Mouse (Mus musculus): Measurements from ENCODE around the gene Smyd3. TPM values are rescaled to one million over a fixed set of nuclear protein-coding genes. Genes with fewer than 3 reads are reported as not detected.

Gene Smyd3
- total RNA-seq, 2 experiments from 2014 or later = 25.8 to 32.2 TPM

- no peak for ATAC-seq (replicated peaks; ENCODE audit: low FRiP score, low TSS enrichment, poor library complexity, severe bottlenecking)
Observed at GRCm38 (mm10) chr1:179473920-179474643, 43.8 kb downstream of the Smyd3 start.

- no peak for ATAC-seq (replicated peaks; ENCODE audit: low FRiP score, low TSS enrichment, poor library complexity, severe bottlenecking)
Observed at GRCm38 (mm10) chr1:179467970-179468369, 49.9 kb downstream of the Smyd3 start.

GRCm38 (mm10) chr1:179462376-179462775 lies 55.5 kb downstream of the Smyd3 start:
- no peak for ATAC-seq (replicated peaks; ENCODE audit: low FRiP score, low TSS enrichment, poor library complexity, severe bottlenecking)

GRCm38 (mm10) chr1:179461019-179461814 lies 56.6 kb downstream of the Smyd3 start:
- no peak for ATAC-seq (replicated peaks; ENCODE audit: low FRiP score, low TSS enrichment, poor library complexity, severe bottlenecking)

DNA sequence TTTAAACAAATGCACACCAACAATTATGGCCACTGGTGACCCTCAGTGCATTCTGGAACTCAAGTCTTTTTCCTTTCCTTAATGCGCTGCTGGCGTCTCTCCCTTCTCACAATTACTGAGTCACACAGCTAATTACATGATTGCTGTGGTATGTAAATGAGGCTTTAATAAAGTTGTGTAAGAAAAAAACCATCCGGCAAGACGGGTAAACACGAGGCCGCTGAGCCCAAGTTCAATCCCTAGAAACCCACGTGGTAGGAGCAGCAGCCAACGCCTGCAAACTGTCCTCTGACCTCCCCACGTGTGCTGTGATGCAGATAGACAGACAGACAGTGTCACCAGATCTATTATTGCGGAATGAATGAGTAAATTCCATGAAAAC lies 58.9 kb downstream of the Smyd3 start:
- no peak for ATAC-seq (replicated peaks; ENCODE audit: low FRiP score, low TSS enrichment, poor library complexity, severe bottlenecking)

DNA sequence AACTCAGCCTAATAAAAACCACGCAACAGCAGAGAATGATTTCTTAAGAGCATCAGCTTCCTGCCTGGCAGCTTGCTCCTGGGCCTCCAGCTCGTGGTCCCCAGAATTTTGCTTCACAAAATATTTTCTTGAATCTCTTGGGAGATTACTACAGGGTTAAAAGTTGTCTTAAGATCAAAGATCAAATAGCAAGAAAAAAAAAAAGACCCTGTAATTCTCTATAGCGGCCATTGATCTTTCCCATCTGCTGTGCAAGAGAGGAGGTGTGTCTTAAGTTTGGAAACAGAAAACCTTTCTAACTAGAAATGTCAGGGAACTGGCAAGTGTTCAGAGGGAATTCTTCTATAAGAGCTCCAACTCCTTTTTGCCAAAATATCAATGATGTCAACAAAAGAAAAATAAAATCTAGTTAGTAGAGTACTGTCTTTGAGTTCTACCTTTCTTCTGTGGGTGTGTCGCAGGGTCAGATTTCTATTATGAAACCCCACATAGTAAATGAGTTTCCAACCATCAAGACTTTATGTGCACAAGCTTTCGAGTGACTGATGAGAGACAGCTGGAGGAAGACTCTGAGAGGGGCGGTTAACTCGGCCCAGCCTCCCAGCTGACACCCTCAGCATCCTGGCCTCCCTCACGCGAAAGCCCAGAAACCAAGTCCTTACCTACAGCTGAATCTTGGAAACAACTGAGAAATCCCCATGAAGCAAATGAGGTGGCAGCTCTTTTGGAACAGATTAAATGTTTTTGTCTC lies 59.4 kb downstream of the Smyd3 start:
- no peak for ATAC-seq (replicated peaks; ENCODE audit: low FRiP score, low TSS enrichment, poor library complexity, severe bottlenecking)

DNA sequence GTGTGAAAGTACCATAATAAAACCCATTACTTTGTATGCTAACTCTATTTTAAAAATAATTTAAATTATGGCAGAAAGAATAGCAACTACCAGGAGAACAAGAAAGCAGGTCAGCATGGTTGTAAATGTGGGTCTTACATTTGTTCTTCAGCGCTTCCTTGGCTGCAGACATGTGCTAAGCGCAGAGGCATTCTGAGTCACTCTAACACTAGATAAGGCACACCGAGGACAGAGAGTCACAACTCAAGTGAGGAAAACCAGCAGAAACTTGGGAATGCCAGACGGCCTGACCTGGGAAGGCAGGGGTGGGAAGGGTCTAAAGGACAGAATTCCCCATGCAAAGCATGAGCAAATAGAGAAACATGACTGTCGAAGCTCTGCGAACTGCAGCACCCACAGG lies 63.2 kb downstream of the Smyd3 start:
- ATAC-seq (replicated peaks; ENCODE audit: low FRiP score, low TSS enrichment, poor library complexity, severe bottlenecking) = no peak

- no peak for ATAC-seq (replicated peaks; ENCODE audit: low FRiP score, low TSS enrichment, poor library complexity, severe bottlenecking)
Observed at GRCm38 (mm10) chr1:179451211-179451610, 66.6 kb downstream of the Smyd3 start.

DNA sequence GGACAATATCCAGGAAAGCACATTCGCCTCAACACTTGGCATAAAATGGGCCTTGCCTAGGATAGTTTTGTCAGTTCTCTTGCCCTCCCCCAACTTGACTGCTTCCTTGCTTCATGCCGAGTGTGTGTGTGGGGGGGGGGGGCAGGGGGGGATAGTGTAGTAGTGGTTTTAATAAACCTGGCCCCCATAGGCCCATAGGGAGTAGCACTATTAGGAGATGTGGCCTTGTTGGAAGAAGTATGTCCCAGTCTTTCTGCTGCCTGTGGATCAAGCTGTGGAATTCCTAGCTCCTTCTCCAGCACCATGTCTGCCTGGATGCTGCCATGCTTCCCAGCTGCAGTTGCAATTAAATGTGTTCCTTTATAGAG lies 71.0 kb downstream of the Smyd3 start:
- no peak for ATAC-seq (replicated peaks; ENCODE audit: low FRiP score, low TSS enrichment, poor library complexity, severe bottlenecking)

GRCm38 (mm10) chr1:179446127-179446844 lies 71.6 kb downstream of the Smyd3 start:
- no peak for ATAC-seq (replicated peaks; ENCODE audit: low FRiP score, low TSS enrichment, poor library complexity, severe bottlenecking)

DNA sequence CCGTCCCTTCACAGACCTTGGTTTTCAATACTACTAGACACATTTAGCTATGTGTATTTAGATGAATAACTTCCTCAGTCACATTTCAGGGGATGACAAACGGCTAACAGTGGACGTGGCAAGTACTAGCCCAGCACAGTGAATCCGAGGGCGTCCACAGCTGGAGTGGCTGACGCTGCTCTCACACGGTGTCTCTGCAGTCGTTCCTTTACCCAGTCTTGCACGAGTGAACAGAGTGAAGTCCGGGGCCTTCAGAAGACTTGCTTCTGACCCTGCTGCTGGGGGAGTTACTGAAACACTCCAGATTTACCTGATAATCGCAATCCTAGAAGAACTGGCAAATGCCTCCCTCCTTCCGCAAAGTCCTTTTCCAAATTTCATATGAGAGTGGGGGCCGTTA lies 74.0 kb downstream of the Smyd3 start:
- ATAC-seq (replicated peaks; ENCODE audit: low FRiP score, low TSS enrichment, poor library complexity, severe bottlenecking) = no peak

- no peak for ATAC-seq (replicated peaks; ENCODE audit: low FRiP score, low TSS enrichment, poor library complexity, severe bottlenecking)
Observed at GRCm38 (mm10) chr1:179443423-179443822, 74.4 kb downstream of the Smyd3 start.

GRCm38 (mm10) chr1:179436596-179436995 lies 81.2 kb downstream of the Smyd3 start:
- no peak for ATAC-seq (replicated peaks; ENCODE audit: low FRiP score, low TSS enrichment, poor library complexity, severe bottlenecking)

- no peak for ATAC-seq (replicated peaks; ENCODE audit: low FRiP score, low TSS enrichment, poor library complexity, severe bottlenecking)
Observed at GRCm38 (mm10) chr1:179434443-179435260, 83.2 kb downstream of the Smyd3 start.

DNA sequence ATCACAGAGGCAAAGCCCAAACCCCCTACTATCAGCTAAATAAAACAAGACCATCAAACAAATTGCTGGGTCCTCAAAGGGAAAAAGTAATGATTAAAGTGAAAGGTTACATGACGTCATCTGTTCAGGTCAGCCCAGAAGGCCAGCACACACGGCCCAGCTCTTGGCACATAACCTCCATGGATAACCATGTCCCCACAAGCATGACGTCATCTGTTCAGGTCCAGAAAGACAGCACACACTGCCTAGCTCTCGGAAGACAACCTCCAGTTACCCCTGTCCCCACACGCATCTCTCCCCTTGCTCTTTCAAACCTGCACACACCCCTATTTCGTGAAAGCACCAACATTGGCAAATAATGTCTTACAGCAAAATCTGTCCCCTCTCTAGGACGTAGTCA lies 84.0 kb downstream of the Smyd3 start:
- ATAC-seq (replicated peaks; ENCODE audit: low FRiP score, low TSS enrichment, poor library complexity, severe bottlenecking) = no peak

DNA sequence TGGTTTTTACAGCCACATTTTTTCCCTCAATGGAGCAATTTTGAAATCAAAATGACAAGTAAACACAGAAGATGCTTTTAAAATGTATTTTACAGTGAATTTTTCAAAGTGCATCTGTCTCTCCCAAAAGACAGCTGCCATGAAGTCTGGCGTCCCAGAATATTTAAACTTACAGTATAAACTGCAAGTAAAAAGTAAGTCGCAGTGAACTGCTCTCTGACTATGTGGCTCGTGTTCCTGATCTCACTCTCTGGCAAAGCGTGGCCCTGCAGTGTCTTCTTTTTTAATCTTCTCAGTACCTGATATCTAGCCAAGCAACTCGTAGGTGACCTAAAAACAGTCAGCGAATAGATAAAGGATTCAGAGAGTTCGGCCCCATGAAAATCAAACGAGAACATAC lies 84.5 kb downstream of the Smyd3 start:
- ATAC-seq (replicated peaks; ENCODE audit: low FRiP score, low TSS enrichment, poor library complexity, severe bottlenecking) = no peak

GRCm38 (mm10) chr1:179430077-179430476 lies 87.8 kb downstream of the Smyd3 start:
- ATAC-seq (replicated peaks; ENCODE audit: low FRiP score, low TSS enrichment, poor library complexity, severe bottlenecking) = no peak

- ATAC-seq (replicated peaks; ENCODE audit: low FRiP score, low TSS enrichment, poor library complexity, severe bottlenecking) = no peak
Observed at GRCm38 (mm10) chr1:179424879-179425472, 92.9 kb downstream of the Smyd3 start.

DNA sequence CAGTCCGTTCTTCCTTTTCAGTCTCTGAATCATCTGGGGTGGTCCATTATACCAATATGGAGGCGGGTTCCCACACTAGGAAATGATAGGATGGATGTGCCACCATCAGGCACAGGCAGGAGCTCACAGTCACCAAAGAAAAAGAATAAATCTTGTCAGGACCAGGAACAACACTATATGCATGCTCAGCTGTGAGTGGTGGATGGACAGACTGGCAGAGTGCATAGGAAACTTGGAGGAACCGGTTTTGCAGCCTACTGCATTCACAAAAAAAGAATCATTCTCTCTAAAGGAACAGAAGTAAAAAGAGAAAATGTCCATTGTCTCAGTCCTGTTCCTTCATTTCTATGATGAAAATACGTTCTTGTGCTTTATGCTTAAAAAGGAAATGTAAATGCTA lies 98.8 kb downstream of the Smyd3 start:
- no peak for ATAC-seq (replicated peaks; ENCODE audit: low FRiP score, low TSS enrichment, poor library complexity, severe bottlenecking)
